Mouse (Mus musculus) E14TG2a.4 (cell line): ENCODE results near the gene Ap3d1.
A peak's percentile ranks its signal among the peaks of the same experiment; 100 is the strongest.

Experiments used
- CTCF ChIP-seq: conservative IDR thresholded peaks from 2 replicates; pipeline ENCODE4 v1.5.1; 2014; ENCODE audit warnings: low read length
- NANOG ChIP-seq: IDR thresholded peaks from 2 replicates; pipeline ENCODE4 v1.6.1; 2014; ENCODE audit warnings: borderline replicate concordance, low read length, mixed read lengths
- POU5F1 ChIP-seq: IDR thresholded peaks from 2 replicates; pipeline ENCODE4 v1.6.1; 2014; ENCODE audit warnings: low read length, borderline replicate concordance

- TF ChIP-seq CTCF, result peak; percentile 85
- TF ChIP-seq NANOG, result no peak
- no peak for TF ChIP-seq POU5F1
Observed at GRCm38 (mm10) chr10:80747410-80747809, 5.3 kb upstream of the Ap3d1 start.
